20 mouse cellular contexts compared by ENCODE assay signal in the genomic region with DNA sequence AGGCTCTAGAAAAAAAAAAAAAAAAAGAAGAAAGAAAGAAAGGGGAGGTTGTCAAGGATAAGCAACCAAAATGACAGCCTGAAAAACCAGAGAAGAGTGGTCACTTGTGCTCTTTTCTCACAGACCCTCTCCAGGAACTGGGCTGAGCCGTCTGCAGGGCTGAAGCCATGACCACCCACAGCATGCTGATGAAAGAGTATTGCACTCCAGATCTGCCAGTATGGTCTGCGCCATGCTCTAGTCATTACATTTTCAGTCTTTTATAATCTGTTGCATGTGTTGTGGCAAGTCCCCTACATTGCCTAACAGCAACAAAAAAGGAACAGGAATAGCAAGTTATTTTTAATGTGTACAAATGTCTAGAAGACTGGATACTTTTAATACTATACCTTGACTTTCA.
DNase-seq lines count a peak whose midpoint lies in the region; ATAC-seq and TF ChIP-seq lines count a peak whose summit lies in the region.
"Had no signal": no experiment of that assay in that cellular context is flagged by ENCODE, and none has a peak within 500 bp of the region (broad histone marks: within the 10 kb centered on the region; RNA-seq: fewer than 3 reads in every experiment).

No protein-coding gene starts in this region.

- WGBS in limb, embryonic 14.5 days, result 41% methylated on average over 2 of the region's 2 CpGs
- 72% methylated on average over 2 of the region's 2 CpGs for WGBS in limb, embryonic 10.5 days
- WGBS in embryonic facial prominence, embryonic 15.5 days, result 31% methylated on average over 2 of the region's 2 CpGs
- 69% methylated on average over 2 of the region's 2 CpGs for WGBS in stomach, postnatal 0 days

- no peak for TF ChIP-seq POLR2A in limb, embryonic 14.5 days (IDR thresholded peaks at IDR 0.05; ENCODE audit: borderline replicate concordance, extremely low read depth, insufficient read depth, insufficient read length)

- H3K9me3 ChIP-seq in limb, embryonic 14.5 days (ENCODE audit: control insufficient read depth, low read length), result no peaks in the 10 kb centered on the region
- no peaks in the 10 kb centered on the region for H3K9me3 ChIP-seq in limb, embryonic 10.5 days (replicated peaks)
- no peaks in the 10 kb centered on the region for H3K9me3 ChIP-seq in embryonic facial prominence, embryonic 15.5 days (replicated peaks)
- H3K9me3 ChIP-seq in stomach, postnatal 0 days (ENCODE audit: control insufficient read depth, low read length), result no peaks in the 10 kb centered on the region
- H3K9me3 ChIP-seq: forebrain, embryonic 12.5 days; heart, embryonic 13.5 days; hindbrain, embryonic 12.5 days had no signal

- intact Hi-C loops in left cerebral cortex, adult 2 months (cut with DNase I), result no loop called here

- no peak overlapping the region for H3K9ac ChIP-seq in limb, embryonic 14.5 days (ENCODE audit: low read depth, low read length, severe bottlenecking)
- H3K9ac ChIP-seq in embryonic facial prominence, embryonic 15.5 days, result no peak overlapping the region
- H3K9ac ChIP-seq in stomach, postnatal 0 days (ENCODE audit: low read length), result no peak overlapping the region
- H3K9ac ChIP-seq: forebrain, embryonic 12.5 days; heart, embryonic 13.5 days; hindbrain, embryonic 12.5 days had no signal

- no peak overlapping the region for H3K27ac ChIP-seq in limb, embryonic 14.5 days (replicated peaks; ENCODE audit: low read depth, low read length)
- no peak overlapping the region for H3K27ac ChIP-seq in limb, embryonic 10.5 days
- peak overlapping the region; percentile 52; the same call in 1 of the 2 replicates for H3K27ac ChIP-seq in embryonic facial prominence, embryonic 15.5 days (replicated peaks)
- H3K27ac ChIP-seq in stomach, postnatal 0 days (replicated peaks), result peak overlapping the region; percentile 14; the same call in 1 of the 2 replicates
- H3K27ac ChIP-seq in left cerebral cortex, adult 2 months, result no peak overlapping the region
- H3K27ac ChIP-seq: forebrain, embryonic 12.5 days; heart, embryonic 13.5 days; hindbrain, embryonic 12.5 days had no signal

- peak; percentile 5 for DNase-seq in limb, embryonic 14.5 days (ENCODE audit: low spot score)
- DNase-seq in limb, embryonic 10.5 days (ENCODE audit: low spot score), result no peak
- peak; percentile 44 for DNase-seq in gonadal fat pad, adult 2 months (ENCODE audit: low read depth)
- DNase-seq in stomach, postnatal 0 days (ENCODE audit: low spot score), result no peak
- DNase-seq in left cerebral cortex, adult 2 months (ENCODE audit: extremely low spot score in 1 of 2, low spot score in 2 of 2), result no peak
- DNase-seq: adrenal gland, postnatal 14 days; cerebellum, adult 18-20 months; cerebellum, adult 9-11 months; cerebellum, postnatal 36 days; gastrocnemius, postnatal 10 days; heart, postnatal 4 days had no signal

- no peak for TF ChIP-seq CTCF in stomach, postnatal 0 days (IDR thresholded peaks at IDR 0.05; ENCODE audit: low read depth)
- no peak for TF ChIP-seq CTCF in left cerebral cortex, adult 2 months (IDR thresholded peaks at IDR 0.05)

- H3K27me3 ChIP-seq in limb, embryonic 14.5 days (ENCODE audit: control insufficient read depth, insufficient read depth, low read length), result no peaks in the 10 kb centered on the region
- no peaks in the 10 kb centered on the region for H3K27me3 ChIP-seq in limb, embryonic 10.5 days (ENCODE audit: low read depth, poor library complexity, severe bottlenecking)
- no peaks in the 10 kb centered on the region for H3K27me3 ChIP-seq in embryonic facial prominence, embryonic 15.5 days
- H3K27me3 ChIP-seq in stomach, postnatal 0 days (ENCODE audit: control insufficient read depth, insufficient read depth, low read length), result no peaks in the 10 kb centered on the region
- H3K27me3 ChIP-seq: CH12.LX; forebrain, embryonic 12.5 days; heart, embryonic 13.5 days; hindbrain, embryonic 12.5 days; Patski had no signal

- no peaks in the 10 kb centered on the region for H3K4me1 ChIP-seq in limb, embryonic 14.5 days (ENCODE audit: control insufficient read depth, insufficient read depth, low read length)
- no peaks in the 10 kb centered on the region for H3K4me1 ChIP-seq in limb, embryonic 10.5 days
- H3K4me1 ChIP-seq in embryonic facial prominence, embryonic 15.5 days, result peaks cover 13% of the 10 kb centered on the region
- H3K4me1 ChIP-seq in stomach, postnatal 0 days (replicated peaks; ENCODE audit: control insufficient read depth, insufficient read depth), result no peaks in the 10 kb centered on the region
- H3K4me1 ChIP-seq: forebrain, embryonic 12.5 days; heart, embryonic 13.5 days; hindbrain, embryonic 12.5 days had no signal

- H3K36me3 ChIP-seq in limb, embryonic 14.5 days (ENCODE audit: control insufficient read depth, insufficient read depth, low read length), result no peaks in the 10 kb centered on the region
- H3K36me3 ChIP-seq in limb, embryonic 10.5 days, result peaks cover 3% of the 10 kb centered on the region; the same call in 1 of the 2 replicates
- no peaks in the 10 kb centered on the region for H3K36me3 ChIP-seq in embryonic facial prominence, embryonic 15.5 days
- H3K36me3 ChIP-seq in stomach, postnatal 0 days (ENCODE audit: control insufficient read depth, insufficient read depth, low read length), result no peaks in the 10 kb centered on the region
- H3K36me3 ChIP-seq: forebrain, embryonic 12.5 days; hindbrain, embryonic 12.5 days had no signal

- H3K4me3 ChIP-seq in limb, embryonic 14.5 days (replicated peaks; ENCODE audit: low read length), result no peak overlapping the region
- no peak overlapping the region for H3K4me3 ChIP-seq in limb, embryonic 10.5 days
- no peak overlapping the region for H3K4me3 ChIP-seq in embryonic facial prominence, embryonic 15.5 days (replicated peaks)
- no peak overlapping the region for H3K4me3 ChIP-seq in stomach, postnatal 0 days (ENCODE audit: low read depth, low read length)
- H3K4me3 ChIP-seq in left cerebral cortex, adult 2 months, result no peak overlapping the region
- H3K4me3 ChIP-seq: forebrain, embryonic 12.5 days; heart, embryonic 13.5 days; hindbrain, embryonic 12.5 days had no signal

- ATAC-seq in limb, embryonic 14.5 days (ENCODE audit: low FRiP score, low read depth), result no peak
- ATAC-seq in embryonic facial prominence, embryonic 15.5 days (ENCODE audit: insufficient number of reproducible peaks, low FRiP score, low TSS enrichment, low read depth), result peak; percentile 43; the same call in 1 of the 2 replicates
- ATAC-seq in stomach, postnatal 0 days (ENCODE audit: low FRiP score, low TSS enrichment), result no peak
- ATAC-seq: activated CD4-positive, CD25-positive, alpha-beta regulatory T cell, adult 4 months; forebrain, embryonic 16.5 days; hindbrain, embryonic 16.5 days; Patski had no signal

- no peak for TF ChIP-seq EP300 in stomach, postnatal 0 days (optimal IDR thresholded peaks at IDR 0.05)

- H3K4me2 ChIP-seq in limb, embryonic 14.5 days (replicated peaks; ENCODE audit: low read depth, low read length, severe bottlenecking), result no peak overlapping the region
- no peak overlapping the region for H3K4me2 ChIP-seq in embryonic facial prominence, embryonic 15.5 days (replicated peaks)
- no peak overlapping the region for H3K4me2 ChIP-seq in stomach, postnatal 0 days (replicated peaks; ENCODE audit: low read depth)
- H3K4me2 ChIP-seq: forebrain, embryonic 12.5 days; heart, embryonic 13.5 days; hindbrain, embryonic 12.5 days had no signal

Comparison
In these comparisons a context has a peak if more than half of its experiments do, and no peak if none do; other contexts are left out.
1. DNase-seq: peak in limb, embryonic 14.5 days (single experiment) and gonadal fat pad, adult 2 months (single experiment); none in limb, embryonic 10.5 days (single experiment), stomach, postnatal 0 days (single experiment) and left cerebral cortex, adult 2 months (0 of 2).
2. H3K27ac ChIP-seq: peak in embryonic facial prominence, embryonic 15.5 days (single experiment) and stomach, postnatal 0 days (single experiment); none in limb, embryonic 14.5 days (single experiment), limb, embryonic 10.5 days (single experiment) and left cerebral cortex, adult 2 months (single experiment).